Mouse (Mus musculus) CD4-positive, CD25-positive, alpha-beta regulatory T cell, adult 2 months (primary cell): ENCODE data around the gene Abhd2.

Source experiments
- DNase-seq: peaks from one replicate; pipeline ENCODE4 v3.0.0-alpha.2; 2012; ENCODE audit warnings: low read depth, low spot score

The Abhd2 gene

DNA sequence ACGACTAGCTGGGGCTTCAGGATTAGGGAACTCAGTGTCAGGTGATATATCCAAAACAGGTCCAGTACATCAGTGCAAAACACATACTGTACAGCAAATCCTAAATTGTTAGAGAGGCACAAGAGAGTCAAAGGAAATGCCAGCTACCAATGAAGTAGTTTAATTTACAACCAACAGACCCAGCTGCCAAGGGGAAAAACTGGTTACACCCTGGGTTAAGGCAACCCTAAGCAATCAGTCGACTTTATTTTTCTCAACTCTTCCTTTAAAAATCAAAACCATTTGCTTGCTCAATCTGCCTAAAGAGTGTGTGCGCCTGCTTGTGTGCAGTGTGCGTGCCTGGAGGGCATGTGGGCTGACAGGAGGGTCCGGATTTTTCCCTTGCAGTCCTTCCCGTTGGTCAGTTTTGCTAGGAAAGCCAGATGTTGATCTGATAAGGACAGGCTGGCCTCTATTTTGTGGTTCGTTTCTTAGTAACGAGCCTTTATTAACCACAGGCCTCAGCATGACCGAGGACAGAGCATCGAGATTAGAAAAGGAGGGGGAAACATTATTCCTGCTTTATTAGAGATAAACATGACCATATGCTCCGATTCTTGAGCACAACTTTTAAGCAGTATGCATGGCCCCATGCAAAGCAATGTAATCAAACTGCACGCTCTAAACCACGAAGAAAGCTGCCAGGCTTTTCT, 45.3 kb downstream of the Abhd2 start:
- DNase-seq: no peak

GRCm38 (mm10) chr7:79323855-79324254, 50.9 kb downstream of the Abhd2 start:
- DNase-seq: no peak

DNA sequence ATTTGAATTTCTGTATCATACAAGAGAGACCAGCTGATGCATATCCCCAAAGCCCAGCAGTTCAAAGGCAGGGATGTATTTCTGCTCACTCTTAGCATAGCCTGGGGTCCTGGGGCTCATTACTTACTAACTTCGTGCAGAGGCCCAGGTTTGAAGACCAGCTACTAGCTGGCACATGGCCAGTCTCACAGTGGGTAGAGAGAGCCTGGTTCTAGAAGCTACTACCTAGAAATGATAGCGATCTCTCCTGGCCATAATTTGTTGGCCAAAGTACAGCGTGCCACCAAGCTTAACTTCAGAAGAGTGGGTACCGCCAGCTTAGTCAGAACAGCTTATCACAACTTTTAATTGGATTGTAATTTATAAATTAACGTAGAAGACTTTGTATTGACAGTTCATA, 55.8 kb downstream of the Abhd2 start:
- no peak for DNase-seq

- no peak for DNase-seq
These were observed 58.2 kb downstream of the Abhd2 start for GRCm38 (mm10) chr7:79331197-79331596.

DNA sequence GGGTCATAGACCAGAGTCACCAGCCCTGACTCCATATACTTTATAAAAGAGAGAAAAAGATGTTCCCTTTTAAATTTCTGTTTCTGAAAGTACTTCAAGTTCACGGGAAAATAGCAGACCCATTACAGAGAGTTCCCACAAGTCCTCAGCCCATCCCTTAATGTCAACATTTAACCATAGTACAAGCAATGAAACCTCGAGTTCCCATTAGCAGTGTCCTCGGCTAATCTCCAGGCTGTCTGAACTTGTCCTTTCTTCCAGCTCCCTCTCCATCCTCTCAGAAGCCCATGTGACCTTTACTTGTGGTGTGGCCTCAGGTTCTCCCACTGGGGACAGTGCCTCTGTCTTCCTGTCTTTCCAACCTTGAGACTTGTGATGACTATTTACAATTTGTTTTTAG, 60.4 kb downstream of the Abhd2 start:
- no peak for DNase-seq

DNA sequence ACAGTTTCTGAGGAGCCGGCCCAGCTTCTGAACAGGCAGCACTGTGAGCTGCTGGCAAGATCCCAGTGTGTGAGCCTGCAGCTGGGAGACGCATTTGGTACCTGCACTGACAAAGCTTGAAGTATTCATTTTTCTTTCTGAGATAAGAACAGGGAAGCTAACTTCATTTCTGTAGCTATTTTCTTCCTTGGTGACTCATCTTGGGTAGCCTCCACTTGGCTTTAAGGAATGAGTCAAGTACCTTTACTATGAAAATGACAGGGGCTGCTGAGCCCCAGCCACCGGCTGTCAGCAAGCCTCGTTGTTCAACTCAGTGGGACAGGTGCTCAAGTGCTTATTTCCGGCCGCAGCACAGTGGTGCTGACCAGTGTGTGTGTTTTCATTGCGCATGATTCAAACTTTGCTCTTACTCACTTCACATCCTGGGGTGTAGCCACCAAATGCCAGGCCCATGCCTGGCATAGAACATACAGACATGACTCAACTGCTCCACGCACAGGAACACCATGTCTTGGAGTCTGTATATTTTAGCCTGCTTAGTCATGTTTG, 63.4 kb downstream of the Abhd2 start:
- no peak for DNase-seq

- DNase-seq: peak; percentile 71
These were observed 72.9 kb downstream of the Abhd2 start for GRCm38 (mm10) chr7:79345902-79346301.

DNA sequence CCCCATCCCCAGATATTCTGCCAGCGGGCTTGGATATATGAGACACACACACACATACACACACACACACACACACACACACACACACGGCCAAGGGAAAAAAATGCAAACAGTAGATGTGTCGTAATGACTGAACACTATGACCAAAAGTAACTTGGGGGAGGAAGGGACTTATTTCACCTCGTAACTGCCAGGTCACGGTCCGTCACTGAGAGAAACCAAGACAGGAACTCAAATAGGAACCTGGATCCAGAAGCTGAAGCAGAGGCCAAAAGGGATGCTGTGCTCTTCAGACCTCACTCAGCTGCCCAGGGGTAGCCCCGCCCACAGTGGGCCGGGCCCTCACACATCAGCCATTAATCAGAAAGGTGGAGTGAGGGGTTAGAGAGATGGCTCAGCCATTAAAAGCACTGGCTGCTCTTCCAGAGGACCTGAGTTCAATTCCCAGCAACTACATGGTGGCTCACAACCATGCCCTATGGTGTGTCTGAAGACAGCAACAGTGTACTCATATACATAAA, 73.6 kb downstream of the Abhd2 start:
- DNase-seq: no peak

DNA sequence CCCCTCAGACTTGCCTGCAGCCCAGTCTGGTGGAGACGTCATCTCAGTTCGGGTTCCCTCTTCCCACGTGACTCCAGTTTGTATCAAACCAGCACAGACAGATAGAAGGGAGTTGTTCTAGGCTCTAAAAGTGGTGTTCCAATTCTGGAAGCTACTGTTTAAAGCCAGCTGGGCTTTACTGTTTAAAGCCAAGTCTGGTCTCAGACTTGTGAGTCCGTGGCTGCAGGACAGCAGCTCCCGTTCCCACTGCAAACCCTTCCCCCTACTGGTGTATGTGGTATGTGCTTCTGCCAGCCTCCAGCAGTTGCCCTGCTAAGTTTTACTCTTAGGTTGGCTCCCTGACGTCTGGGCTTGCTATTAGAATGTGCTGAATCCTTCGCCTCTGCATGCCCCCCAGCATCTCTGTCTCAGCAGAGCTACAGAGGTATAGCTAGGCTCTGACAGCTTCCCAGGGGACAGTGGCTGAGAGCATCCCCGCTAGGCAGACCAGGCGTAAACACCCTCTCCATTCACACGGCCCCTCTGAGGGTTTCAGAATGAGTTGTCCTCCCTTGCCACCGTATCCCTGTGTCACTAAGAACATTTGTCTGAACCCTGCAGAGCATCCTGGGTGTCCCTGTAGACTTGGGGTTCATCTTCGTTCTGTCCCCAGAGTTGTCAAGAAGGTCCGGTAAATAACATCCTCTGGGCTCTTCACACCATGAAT, 74.3 kb downstream of the Abhd2 start:
- no peak for DNase-seq

- DNase-seq: no peak
These were observed 75.8 kb downstream of the Abhd2 start for GRCm38 (mm10) chr7:79348816-79349215.

GRCm38 (mm10) chr7:79349738-79350386, 76.9 kb downstream of the Abhd2 start:
- peak; percentile 82 for DNase-seq

DNA sequence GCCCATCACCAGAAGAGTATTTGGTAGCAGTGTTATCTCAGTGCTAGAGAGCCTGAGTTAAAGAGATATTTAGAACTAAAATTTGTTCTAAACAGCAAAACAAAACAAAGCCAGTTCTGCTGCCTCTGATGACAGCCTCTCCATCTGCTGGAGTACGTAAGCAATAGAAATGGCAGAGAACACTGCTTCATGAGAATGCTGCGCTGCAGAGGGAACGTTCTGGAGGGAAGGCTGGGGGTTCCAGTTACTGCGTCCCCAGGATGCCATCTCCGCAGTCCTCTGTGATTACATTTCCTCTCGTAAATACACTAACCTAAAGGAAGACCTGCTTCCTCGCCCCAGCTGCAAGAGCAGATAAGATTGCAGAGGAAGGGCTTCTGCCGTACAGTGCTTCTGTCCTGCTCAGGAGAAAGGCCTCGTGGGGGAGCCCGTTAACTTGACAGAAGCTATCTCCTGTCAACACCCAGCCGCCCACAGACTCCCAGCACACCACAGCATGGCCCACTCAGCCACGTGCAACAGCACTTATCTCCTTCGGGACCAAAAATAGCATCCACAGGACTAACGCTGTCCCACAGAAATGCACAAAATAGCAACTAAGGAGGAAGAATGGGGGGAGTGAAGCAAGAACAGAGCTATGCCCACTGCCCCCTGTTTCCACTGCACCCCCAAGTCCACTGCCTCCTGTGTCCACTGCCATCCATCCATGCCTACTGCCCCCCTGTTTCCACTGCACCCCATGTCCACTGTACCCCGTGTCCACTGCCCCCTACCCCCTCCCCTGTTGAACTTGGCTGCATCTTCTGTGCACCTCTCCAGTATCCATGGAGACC, 85.6 kb downstream of the Abhd2 start:
- DNase-seq: no peak

DNA sequence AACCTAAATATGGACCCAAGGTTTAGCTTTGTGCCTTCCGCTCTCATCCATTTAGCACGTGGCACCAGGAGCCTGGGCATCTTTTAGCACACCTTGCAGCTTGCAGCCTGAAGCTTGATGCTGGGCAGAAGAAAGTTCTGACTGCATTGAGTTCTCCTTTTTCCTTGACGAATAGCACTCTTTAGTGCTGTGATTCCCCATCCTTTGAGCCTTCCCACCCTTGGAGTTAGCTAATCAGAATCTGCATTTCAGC, 86.1 kb downstream of the Abhd2 start:
- no peak for DNase-seq

GRCm38 (mm10) chr7:79360056-79360455, 87.1 kb downstream of the Abhd2 start:
- DNase-seq: no peak

DNA sequence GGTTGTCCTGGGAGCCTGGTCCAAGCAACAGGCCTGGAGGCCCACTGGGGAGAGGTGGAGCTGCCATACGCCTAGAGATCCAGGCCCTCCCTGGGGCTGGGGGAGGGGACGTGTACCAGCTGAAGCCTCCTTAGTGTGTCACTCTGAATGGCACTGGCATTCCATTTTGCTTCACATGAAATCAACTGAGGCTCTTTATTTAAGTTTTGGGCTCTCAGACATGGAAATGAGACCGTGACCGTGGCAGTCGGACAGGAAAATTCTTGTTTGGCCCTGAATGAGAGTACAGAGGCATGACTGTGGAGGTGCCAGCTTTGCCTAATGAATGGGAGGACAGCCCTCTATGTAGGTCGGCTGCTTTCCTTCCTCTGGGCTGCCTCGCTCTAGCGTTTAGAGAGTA, 89.2 kb downstream of the Abhd2 start:
- no peak for DNase-seq

- no peak for DNase-seq
These were observed 89.8 kb downstream of the Abhd2 start for GRCm38 (mm10) chr7:79362830-79363229.

DNA sequence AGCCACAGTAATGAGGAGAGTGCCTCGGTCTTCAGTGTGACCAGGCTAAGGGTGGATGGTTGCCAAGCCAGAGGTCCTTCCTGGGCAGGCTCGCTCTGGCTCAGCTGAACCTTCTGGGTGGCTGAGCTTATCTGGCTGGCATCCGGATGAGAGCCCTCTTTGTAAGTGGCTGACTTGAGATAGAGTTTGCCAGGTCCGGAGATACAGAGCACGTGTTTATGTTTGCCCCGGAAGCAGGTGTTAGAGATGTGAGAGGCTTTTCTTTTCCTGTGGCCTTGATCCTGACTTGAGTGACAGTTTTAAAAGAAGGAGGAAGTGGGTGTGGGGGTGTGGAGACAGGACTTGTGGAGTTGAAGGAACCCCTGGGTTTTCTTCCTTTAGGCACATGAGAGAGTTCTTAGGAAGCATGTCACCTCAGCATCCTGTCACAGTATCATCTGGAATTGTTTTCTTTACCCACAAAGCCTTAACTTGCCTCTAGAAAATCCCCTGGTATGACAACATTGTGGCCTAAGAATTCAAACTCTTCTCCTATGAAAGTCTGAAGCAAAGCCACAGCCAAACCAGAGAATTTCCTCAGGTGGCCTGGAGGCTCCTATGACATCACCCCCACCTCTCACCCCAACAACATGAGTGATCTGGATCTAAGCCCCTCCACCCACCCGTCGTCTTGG, 90.5 kb downstream of the Abhd2 start:
- DNase-seq: peak; percentile 59

DNA sequence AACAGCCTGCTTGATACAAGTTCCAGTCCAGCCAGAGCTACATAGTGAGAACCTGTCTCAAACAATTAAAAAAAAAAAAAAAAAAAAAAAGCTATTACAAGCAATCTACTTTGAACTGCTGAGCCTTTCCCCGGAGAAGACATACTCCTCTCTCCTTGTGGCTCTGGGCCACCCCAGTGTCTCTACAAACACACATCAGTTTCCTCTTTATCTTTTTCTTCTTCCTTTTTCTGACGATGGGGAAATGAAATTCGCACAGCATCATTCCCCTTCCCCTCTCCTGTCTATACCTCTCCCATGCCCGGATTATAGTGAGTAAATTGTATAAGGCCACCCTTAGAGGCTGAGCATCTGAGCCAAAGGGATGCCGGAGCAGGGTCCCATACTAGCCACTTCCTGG, 95.7 kb downstream of the Abhd2 start:
- no peak for DNase-seq

DNA sequence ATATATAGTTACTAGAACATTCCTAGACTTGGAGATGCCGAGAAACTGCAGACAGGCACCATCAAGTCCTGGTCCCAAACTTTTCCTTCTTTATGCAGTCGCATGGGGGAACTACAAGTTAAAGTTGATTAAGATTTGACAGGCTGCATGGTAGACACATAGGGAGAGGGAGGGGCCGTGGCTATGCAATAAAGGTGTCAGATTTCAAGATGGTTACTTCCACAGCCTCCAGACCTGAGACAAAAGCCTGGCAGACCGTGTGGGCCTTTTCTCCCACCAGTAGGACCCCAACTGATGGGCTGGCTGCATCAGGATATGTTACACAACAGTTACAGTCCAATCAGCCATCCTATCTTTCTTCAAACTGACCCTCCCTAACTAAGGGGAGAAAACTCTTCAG, 96.4 kb downstream of the Abhd2 start:
- no peak for DNase-seq

DNA sequence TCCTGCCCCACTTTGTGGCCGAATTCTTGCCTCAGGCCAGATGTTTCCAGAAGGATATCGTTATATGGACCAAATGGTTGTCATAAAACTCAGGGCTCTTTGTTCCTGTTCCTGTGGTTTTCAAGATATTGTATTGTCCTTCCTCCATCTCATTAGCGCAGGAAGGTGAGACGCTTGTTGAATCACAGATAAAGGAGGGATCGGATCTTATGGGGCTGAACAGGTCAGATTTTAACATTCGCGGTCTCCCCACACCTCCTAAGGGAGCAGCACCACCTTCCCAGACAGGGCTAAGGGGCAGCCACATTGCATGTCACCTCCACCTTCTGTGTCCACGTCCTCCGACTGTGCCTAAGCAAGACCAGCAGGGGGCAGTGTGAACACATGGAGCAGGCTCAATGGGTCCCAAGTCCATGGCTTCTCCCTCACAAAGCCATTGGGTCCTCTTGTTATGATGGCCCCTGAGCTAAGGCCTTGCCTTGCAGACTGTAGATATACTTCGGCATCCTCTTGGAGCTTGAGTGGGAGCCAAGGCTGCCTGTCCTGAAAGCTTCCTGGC, 98.4 kb downstream of the Abhd2 start:
- DNase-seq: peak; percentile 89

DNA sequence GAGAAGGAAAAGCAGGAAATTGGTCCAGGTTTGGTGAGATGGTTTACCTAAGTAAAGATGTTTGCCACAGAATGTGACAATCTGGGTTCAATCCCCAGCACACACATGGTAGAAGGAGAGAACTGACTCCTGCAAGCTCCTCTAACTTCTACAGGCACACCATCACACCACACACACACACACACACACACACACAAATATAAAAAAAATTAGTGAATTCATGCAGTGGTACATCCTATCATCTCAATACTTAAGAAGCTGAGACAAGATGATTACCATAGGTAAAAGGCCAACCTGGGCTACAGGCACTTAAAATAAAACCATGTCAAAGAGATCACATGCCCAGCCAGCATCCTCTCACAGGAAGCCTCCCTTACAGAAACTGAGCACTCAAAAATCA, 101.0 kb downstream of the Abhd2 start:
- no peak for DNase-seq
